Mouse (Mus musculus) left cerebral cortex, adult 8-10 months (tissue): Measurements from ENCODE around the gene Cryba4. TPM values are rescaled to one million over a fixed set of nuclear protein-coding genes. Genes with fewer than 3 reads are reported as not detected.

Experiments used
- DNase-seq, 2 experiments: peaks; one replicate each; pipeline ENCODE4 v3.0.0; 2022; ENCODE audit warnings: low spot score in 2 of 2
- total RNA-seq, 4 experiments: library from RNA; stranded (reverse); gene quantifications; 2 replicates each; pipeline ENCODE4 v1.2.4; 2022

Gene Cryba4
- 1 to 10 TPM in 1 of 4 experiments, under 1 TPM in 3; 0.51 to 1.5 (median 0.82) TPM for total RNA-seq

GRCm38 (mm10) chr5:112252400-112252799, at the start of gene Cryba4:
Gene Cryba4, minus strand, starts transcription at chr5:112252518.
- DNase-seq: no peak

- DNase-seq: no peak
Measured at GRCm38 (mm10) chr5:112301694-112302093, 49.4 kb upstream of the Cryba4 start.

DNA sequence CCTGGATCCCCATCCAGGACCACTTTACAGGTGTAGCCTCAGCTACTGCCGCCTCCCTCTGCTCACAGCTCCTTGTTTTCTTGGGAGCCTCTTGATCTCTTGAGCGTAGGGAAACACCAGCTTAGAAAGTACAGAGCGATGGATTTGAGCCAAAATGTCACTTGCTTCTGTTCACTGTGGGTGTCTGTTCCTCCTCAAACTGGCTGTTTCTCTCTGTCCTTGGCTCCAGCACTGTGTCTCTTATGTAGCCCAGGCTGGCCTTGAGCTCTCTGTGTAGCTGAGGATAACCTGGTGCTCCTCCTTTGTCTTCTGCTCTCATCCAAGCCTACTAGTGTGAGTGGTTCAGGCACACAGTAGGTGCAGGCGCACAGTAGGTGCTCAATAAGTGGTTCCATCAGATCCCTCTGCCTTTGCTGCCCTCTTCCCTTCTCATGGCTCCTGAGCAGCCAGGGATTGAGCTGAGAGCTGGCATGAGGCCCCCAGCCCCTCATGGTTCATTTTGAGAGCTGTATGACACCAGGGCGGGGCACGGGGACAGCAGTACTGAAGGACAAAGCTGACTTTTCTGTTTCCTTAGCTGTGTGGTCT, 48.5 kb upstream of the Cryba4 start:
- no peak for DNase-seq

- DNase-seq: no peak
Measured at GRCm38 (mm10) chr5:112300112-112300511, 47.8 kb upstream of the Cryba4 start.

DNA sequence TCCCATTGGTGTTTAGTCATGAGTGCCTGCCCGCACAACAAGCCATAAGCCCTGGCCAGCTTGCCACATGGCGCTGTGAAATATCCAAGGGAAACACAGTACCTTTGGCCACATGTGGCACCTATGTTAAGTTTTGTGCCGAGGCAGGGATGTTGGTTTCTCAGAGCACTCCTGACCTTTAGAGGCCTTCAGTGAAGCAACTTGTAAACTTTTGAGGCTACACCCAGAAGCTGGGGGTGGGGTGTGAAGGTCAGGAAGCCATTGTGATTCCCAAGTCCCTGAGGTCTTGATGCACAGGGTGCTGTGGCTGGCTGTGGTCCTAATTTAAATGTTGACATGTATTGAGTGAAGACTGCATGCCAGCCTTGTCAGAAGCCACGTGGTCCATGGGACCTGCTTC, 47.1 kb upstream of the Cryba4 start:
- no peak for DNase-seq

- no peak for DNase-seq
Measured at GRCm38 (mm10) chr5:112298226-112298988, 46.1 kb upstream of the Cryba4 start.

DNA sequence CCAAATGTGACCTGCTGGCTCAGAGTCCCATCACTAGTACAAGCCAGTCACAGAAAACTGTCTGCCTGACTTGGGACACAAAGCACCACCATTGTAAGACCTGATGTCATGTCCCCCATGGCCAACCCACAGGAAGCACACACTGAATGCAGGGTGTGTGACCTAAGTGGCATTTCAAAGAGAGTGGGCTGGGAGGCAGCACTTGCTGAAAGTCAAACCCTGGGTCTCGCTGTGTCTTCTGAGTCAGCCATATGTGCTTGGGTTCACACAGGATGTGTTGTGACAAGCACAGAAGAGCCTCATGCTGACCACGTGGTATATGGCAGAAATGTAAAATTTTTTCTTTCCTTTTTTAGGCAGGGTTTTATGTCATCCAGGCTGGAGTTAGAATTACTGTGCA, 44.9 kb upstream of the Cryba4 start:
- no peak for DNase-seq

DNA sequence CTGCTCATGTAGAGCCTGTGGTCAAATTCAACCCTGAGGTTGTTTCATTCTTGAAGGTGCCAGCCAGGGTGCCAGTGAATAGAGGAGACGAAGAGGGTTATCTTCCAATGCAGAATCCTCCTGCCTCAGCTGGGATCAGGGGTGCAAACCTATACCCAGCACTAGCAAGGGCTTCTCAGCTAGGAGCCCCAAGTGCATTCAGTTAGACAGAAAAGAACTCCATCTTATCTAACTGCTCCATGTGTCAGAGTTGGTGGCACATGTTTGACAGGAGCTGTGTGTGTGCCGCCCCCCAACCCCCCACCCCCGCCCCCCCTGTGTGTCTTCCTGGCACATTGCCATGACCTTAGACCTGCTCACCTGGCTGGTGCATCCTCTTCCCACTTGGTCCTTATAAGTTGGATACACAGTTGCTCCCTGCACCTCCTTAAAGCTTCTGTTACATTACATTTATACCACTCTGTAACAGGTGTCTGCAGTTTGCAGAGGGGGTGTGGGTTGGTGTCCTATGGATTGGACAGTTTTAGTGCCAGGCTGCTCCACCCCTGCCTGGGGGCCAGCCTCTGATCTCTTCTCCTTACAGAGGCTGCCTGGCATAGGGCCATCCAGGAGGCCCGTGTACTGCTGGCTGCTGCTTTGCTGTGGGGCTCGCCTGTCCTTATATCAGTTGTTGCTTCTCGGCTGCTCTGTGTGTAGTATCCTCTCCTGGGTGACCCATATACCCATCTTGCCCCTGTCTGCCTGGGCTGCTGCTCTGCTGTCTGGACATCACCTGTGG, 44.3 kb upstream of the Cryba4 start:
- DNase-seq: no peak

- DNase-seq: no peak
Measured at GRCm38 (mm10) chr5:112295564-112295963, 43.2 kb upstream of the Cryba4 start.

DNA sequence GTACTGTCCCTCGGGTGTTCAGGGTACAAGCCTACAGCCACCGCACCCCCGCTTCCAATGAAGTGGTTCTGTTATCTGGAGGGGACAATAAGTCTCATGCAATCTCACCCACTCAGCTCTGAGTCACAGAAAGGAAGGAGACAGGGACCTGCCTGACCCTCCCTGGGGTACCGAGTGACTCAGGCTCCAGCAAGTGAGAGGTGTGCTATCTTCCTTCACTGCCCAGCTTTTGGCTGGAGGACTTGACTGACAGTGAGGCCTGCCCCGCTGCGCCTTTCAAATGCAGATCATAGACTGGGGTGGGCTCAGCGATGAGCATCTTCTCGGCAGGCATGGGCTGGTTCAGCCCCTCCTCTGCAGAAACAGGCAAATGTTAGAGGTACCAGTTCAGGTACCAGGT, 42.8 kb upstream of the Cryba4 start:
- DNase-seq: no peak

GRCm38 (mm10) chr5:112294696-112295095, 42.4 kb upstream of the Cryba4 start:
- DNase-seq: no peak

DNA sequence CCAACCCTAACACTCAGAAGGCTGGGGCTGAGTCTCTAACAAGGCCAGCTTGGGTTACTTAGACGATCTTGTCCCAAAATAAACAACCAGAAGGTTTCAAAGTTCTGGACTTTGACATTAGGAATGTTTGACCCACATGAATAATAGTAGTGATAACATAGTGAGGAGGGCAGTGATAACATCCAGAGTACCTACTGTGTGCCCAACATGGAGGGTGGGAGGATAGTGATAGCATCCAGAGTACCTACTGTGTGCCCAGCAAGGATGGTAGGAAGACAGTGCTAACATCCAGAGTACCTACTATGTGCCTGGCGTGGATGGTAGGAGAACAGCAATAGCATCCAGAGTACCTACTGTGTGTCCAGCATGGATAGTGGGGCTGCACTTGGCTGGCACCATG, 41.5 kb upstream of the Cryba4 start:
- no peak for DNase-seq

- DNase-seq: no peak
Measured at GRCm38 (mm10) chr5:112292343-112292980, 40.1 kb upstream of the Cryba4 start.

DNA sequence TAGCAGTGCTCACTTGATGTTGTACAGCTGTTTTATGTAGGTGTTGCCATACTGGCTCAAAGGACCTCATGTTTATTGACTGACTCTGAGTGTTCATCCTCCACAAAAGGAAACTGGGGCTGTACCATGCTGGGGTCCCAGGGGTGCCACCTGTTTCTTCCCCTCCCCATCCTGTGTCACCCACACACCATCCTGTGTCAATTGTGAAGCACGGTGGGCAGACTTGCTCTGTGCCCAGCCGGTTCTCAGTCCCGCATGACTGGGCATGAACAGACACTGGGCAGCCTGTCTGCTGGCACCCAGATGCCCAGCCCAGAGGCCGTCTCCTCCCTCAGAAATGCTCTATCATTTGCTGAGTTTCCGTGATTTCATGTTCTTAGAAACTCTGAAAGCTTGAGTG, 39.5 kb upstream of the Cryba4 start:
- DNase-seq: no peak

- no peak for DNase-seq
Measured at GRCm38 (mm10) chr5:112290536-112290880, 38.2 kb upstream of the Cryba4 start.

DNA sequence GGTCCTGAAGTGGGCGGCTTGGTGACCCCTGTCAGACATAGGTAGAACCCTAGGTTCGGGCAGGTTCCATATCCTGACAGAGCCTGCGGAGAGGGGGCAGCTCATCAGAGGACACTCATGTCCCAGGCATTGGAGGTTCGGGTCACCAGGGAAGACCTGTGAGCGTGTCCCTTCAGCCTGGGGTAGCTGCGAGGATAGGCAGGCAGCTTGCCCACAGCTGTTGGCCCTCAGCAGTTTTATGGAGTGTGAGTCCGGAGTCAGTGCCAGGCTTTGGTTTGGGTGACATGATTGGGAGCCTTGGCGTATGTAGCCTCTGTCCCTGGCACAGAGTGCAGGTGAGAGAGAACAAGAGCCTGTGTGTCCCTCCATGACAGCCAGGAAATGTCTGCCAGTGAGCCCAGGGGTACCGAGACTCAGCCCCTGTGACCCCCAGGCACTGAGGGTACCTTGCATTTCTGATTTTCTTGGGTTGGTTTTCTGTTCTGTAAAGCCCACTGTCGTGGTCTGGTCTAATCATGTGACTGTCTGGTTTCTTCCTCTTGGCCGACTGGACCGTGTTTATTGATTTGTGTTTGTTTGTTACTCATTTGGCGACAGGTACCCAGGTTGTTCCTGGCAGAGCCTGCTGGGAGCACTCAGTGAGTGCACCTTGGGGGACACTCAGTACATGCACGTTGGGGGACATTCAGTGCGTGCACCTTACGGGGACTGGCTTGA, 37.7 kb upstream of the Cryba4 start:
- DNase-seq: no peak

DNA sequence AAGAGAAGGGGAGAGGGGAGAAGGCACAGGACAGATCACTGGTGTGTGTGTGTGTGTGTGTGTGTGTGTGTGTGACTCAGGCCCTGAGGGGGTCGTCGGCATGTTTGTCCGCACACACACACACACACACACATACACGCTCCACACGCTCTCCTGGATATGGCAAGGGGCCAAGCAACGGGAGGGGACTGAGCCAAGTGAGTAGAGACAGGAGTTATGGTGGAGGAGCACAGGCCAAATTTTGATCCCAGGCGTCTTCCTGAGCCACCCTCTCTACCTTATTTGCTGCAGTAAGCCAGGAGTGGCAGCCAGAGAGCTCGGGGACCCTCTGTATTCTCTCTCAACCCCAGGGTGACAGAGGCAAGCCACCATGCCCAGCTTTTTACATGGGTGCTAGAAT, 36.9 kb upstream of the Cryba4 start:
- no peak for DNase-seq

GRCm38 (mm10) chr5:112288193-112289141, 36.1 kb upstream of the Cryba4 start:
- DNase-seq: no peak

DNA sequence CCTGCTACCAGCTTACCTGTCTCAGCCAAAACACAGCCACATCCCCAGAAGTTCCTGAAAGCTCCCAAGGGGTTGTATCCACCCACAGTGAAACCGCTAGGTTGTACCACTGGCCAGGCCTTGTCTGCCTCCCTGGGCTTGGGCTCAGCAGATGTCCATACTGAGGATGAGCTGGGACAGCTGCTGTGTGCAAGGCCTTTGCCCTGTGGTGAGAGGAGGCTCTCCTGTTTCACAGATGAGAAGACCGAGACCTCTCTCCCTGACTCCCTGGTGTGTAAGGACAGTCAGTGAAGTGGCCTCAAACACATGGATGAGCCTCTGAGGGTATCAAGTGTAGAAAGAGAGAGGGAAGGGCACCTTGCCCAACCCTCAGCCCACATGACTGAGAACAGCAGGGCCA, 35.3 kb upstream of the Cryba4 start:
- DNase-seq: no peak

- DNase-seq: no peak
Measured at GRCm38 (mm10) chr5:112286984-112287641, 34.8 kb upstream of the Cryba4 start.
